Mouse (Mus musculus): Measurements from ENCODE around the gene 4933406M09Rik.

The 4933406M09Rik gene

DNA sequence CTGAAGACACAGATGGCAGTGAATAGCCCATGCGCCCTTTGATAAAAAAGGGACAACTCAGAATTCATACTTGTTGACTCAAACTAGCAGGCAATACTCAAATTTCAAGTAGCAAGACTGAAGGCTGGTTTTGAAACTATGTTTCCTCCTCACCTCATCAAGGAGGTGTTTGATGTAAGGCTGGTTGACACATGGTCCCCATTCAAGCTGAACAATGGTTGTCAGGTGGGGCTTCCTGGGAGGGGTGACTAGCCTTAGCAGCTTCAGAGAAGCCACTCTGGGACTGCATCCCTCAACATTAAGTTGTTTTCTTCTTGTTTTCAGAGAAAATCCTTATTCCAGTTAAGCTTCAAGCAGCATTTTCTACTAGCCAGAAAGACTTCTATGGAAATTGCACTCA, at the start of gene 4933406M09Rik:
TSS of gene 4933406M09Rik (plus strand) at position 275 of the 400 bp plus-strand sequence.
- DNase-seq (ENCODE audit: low spot score): no peak

DNA sequence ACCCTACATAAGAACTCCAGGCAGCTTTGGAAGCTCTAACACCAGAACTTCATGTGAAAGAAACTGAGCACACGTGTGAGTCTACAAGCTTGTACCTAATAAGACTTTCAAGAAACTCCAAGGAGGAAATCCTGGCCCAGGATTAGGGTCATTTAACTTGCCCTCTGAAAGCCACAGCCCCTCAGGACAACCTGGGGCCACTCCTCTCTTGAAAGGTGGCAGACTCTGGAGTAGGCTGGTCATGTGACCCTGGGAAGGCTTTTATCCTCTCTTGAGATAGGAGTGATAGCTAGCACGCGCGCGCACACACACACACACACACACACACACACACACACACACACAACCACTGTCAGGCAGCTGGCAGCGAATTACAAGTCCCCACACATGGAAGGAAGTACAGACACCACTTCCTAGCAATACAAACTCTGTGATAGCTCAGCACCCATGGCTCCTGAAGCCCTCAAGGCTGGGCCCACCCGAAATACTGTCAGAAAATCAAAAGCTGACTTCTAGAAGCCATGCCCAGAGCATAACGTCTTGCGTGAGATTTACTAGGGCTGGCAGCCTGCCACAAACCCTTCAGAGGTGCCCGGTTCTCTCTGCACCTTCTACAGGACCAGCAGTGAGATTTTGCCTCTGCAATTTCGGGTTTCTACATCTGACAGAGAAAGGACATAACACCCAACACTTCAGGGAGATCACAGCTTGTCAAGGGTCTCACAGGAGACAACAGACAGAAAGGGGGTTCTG, 48.6 kb upstream of the 4933406M09Rik start:
- no peak for DNase-seq (ENCODE audit: low spot score)

DNA sequence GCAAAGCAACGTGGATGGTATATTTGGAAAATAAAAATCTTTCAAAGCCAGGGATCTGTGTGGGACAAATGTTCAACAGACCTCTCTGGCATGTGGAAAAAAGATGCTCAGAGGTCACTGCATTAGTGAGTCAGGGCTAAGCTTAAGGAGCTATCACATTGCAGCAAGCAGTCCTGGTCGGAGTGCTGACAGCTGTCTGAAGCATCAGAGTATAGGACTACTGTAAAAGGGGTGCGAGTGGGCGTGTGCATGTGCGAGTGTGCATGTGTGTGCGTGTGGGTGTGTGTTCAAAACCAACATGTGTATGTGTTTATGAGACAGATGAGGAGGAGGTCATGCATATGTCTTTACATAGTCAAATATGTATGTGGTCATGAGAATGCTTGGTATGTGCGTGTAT, 46.6 kb upstream of the 4933406M09Rik start:
- DNase-seq (ENCODE audit: low spot score): no peak

DNA sequence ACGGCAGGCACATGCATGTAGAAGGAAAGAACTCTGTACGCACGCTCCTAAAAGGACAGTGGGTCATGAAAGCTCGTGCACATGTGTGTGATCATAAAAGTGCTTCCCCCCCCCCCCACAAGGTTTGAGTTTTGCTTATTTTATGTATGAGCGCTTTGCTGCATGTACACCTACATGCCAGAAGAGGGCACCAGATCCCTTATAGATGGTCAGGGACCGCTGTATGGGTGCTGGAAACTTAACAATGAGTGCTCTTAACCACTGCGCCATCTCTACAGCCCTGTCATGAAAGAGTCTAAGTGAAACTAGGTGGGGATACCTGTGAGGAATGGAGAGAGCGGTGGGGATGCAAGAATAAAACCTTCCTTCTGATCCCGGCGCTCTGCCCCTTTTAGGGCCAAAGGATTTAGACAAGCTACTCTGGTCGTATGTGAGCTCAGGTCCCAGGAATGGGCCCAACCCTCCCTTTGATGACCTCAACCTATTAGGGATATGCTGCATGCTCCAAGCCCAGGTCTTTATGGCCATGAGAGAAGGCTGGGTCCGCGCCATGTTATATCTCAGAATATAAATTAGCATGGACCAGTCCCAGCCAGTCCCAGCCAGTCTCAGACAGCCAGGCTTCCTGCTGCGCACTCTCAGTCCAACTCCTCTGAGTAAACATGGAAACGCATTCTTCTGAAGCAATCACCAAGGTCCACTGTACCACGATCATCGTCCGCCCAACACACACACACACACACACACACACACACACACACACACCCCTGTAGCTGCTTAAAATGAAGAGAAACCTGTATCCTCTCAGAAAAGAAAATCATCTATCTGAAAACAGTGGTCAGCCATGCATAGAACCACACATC, 45.8 kb upstream of the 4933406M09Rik start:
- DNase-seq (ENCODE audit: low spot score): no peak

DNA sequence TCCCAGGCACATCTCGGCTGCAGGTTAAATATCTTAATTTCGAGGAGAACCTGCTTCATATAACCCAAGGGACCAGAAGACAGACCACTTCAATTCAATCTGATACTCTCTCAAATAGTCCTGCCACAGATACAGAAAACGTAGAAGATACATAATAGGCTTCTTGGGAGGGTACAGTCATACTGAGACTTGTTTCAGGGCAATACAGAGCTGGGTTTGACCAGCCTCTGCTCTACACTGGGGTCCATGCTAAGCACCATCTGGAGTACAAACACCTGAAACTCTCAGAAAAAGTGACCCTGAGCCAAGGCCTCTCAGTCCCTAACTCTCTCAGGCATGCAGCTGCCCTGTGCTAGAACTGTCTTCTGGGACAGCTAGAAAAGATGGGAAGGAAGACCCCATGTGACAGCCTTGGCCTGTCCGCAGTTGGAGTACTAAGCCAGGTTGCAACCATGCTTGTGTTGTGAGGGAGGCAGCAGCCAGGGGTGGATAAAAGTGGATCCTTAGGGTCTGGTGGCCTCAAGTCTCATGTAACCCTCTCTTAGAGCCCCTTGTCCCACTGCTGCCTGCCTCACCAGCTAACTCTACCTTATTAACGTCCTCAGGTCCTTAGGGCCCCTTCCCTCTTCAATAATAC, 44.0 kb upstream of the 4933406M09Rik start:
- DNase-seq (ENCODE audit: low spot score): no peak

DNA sequence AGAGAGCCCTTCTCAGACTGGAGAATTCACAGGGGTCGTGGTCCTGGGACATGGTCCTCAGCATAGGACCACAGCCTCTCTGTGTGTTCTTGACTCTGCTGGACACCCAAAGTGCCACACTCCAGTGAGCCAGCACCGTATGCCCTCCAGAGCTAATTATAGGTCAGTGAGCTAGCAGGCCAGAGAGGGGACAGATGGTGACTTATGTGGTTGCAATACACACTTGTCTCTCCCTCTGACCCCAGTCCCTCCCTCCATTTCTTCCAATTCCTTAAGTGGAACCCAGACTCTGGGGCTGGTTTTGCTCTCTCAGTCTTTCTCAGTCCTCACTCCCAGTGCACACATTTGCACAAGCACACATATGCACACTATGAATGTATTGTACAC, 43.5 kb upstream of the 4933406M09Rik start:
- no peak for DNase-seq (ENCODE audit: low spot score)

DNA sequence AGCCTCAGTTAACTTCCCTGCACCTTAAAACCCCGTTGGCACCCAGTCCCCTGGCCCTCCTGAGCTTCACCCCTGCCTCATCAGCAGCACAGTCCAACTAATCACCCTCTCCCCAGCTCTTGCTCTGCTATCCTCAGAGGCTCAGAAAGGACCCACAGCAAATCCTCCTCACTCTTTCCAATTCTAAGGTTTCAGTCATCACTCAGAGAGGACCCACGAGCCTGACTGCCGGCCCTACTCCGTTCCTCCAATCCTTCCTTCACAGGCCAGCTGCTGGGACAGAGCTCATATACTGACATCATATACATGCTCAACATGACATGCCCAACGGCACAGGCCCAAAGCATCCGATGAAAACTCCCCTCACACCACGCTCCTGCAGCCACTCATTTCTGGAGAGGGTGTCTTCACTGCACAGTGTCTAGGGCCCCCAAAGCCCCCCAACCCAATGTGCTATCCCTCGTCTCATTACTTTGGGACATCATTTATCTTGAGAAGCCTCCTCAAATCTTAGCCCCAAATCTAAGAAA, 42.9 kb upstream of the 4933406M09Rik start:
- DNase-seq (ENCODE audit: low spot score): no peak

DNA sequence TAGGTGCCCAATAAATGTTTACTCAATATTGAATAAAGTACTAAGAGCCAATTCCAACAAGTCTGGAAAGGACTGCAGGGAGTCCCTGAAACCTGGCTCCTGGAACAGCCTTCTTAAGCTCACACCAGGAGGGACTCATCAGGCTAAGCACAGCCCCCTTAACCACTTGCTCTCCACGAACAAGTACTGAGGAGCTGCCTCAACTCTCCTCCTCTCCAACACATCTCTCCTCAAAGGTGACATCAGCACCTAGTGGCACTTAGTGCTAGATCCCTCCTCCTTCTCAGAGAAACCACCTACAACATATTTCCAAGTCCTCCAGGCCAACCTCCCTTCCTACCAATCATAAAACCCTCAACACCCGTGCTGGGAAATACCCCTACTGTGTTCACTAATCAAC, 42.2 kb upstream of the 4933406M09Rik start:
- DNase-seq (ENCODE audit: low spot score): no peak

DNA sequence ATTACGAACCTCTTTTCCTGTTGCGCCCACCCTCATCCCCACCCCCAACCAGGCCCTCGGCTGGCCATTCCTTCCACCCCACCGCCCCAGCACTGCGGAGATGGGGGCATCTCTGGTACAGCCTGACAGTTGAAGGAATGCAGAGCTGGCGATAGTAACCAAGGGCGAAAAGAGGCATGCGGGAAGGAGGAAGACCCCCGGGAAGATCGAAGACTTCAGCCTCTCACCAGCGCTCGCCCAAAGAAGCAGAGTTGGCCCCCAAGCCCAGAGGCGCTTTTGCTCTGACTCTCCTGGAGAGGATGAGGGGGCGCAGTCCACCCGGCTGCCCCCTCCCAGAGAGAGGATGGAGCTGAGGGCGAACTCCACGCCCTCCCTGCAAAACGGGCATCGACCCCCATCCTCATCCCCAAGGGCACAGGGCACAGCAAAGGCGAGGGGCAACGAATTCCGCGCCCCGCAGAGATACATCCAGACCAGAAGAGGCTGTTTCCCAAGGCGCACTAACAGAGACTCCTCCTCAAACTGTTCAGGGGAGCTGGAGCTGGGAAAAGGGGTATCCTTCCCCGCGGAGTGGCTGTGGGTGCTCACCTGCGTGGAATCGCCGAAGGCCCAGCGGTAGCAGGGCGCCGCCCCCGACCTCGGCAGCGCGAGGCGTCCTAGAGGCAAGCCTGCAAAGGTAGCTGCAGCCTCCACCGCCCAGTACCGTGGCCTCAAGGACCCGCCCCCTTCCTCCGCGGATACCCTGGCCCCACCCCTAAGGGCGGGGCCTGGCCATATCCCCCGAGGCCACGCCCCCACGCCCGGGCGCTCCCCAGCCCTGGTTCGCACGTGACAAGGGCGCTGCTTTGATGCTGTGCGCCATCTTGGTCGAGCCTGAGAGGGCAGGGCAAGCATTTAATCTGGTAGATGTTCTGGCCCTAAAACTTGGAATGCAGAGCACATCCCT, 41.5 kb upstream of the 4933406M09Rik start:
- DNase-seq (ENCODE audit: low spot score): peak; percentile 79

DNA sequence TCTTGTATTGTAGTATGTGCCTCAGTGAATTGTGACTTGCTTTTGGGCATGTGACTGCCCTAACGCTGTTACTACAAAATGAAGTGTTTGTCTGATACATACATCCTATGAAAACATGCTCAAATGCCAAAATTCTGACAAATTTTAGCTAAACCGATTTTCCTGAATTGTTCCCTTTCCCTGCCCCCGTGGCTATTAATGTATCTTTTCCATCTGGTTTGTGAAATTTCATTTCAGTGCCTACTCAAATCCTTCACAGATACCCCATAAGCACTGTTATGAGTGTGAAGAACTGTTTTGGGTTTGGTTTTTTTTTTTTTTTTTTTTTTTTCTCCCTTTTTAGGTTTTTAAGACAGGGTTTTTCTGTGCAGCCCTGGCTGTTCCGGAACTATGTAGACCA, 40.7 kb upstream of the 4933406M09Rik start:
- no peak for DNase-seq (ENCODE audit: low spot score)

DNA sequence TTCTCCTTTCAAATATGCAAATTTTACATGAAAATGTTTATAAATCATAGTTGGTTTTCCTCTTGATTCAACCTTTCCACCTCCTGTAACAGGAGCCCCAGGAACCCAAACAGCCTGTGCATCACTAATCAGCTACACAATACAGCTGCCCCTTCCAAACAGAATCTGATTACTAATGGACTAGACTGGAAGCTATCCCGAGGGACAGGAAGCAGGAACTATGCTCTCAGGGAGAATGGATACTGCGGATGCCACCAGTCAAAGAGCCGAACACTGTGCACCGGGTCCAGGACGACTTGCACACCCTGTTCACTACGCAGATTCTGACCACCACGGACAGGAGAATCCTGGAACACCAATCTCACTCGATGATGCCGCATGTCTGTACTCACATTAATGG, 37.9 kb upstream of the 4933406M09Rik start:
- no peak for DNase-seq (ENCODE audit: low spot score)

DNA sequence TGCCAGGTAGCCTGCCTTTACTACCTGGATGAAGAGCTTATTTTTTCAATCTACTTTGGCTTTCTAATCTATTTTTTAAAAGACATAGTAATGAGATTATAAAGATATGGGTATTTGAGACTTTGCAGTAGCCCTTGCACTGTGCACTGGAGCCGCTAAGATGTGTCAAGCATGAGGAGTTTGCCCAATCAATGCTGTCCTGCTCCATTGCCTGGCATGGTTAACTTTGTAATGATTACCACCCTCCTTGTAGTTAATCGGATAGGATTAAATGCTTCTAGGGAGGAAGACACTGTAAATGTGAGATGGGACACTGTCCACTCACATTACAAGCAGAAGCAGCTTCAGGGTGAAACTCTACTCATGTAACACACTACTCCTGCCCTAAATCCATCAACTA, 32.4 kb upstream of the 4933406M09Rik start:
- DNase-seq (ENCODE audit: low spot score): no peak

DNA sequence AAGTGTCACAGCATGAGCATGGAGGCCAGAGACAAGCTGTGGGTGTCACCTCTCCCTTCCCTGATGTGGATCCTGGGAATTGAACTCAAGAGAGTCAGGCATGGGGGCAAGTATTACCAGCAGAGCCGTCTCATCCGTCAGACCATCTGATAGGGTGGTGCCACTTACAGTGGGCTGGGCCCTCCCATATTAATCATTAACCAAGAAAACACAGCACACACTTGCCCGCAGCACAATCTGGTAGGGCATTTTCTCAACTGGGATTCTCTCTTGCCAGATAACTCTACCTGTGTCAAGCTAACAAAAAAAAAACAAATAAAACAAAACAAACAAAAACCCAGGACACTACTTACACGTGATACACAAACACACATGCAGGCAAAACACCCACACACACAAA, 28.3 kb upstream of the 4933406M09Rik start:
- no peak for DNase-seq (ENCODE audit: low spot score)

DNA sequence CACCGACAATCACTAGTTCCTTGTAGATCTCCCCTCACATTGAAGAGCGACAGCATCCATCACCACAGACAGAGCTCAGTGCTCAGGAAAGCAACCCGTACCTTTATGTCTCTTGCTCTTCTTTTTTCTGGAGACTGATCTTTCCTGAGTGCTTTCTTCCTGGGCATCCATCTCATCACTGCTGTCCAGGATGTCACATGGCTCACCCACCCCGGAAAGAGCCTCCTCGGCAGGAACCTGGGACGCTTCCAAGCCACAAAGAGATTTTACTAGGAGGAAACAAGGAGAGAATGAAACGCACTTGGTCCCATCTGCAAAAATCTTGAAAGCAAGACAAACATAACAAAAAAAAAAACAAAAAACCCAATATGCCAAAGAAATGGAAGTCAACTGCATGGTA, 25.1 kb upstream of the 4933406M09Rik start:
- no peak for DNase-seq (ENCODE audit: low spot score)

DNA sequence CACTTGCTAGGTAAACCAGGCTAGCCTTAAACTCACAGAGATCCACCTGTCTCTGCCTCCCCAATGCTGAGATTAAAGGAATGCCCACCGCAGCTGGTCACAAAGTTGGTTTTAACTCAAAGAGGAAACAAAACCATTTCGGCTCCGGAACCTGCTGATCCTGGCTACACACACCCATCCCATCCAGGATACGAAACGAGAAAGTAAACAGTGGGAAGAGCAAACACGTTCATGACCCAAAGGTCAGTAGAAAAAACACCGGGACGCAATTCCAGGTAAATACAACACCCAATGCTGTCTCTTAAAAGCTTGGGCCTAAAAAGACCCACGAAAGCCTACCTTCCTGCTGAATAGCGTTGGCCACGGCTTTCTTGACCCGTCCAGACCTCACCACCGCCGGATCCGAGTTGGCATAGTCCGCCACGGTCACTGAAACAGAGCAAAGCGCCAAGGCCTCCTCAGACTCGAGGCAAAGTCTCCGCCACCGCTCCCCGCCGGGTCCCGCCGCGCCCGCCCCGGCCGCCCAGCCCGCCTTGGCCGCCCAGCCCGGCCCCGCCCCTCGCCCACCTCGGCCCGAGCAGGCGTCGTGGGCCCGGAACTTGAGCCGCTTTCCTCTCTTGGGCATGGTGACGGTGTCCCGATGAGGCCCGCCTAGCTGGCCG, 24.4 kb upstream of the 4933406M09Rik start:
- DNase-seq (ENCODE audit: low spot score): no peak

DNA sequence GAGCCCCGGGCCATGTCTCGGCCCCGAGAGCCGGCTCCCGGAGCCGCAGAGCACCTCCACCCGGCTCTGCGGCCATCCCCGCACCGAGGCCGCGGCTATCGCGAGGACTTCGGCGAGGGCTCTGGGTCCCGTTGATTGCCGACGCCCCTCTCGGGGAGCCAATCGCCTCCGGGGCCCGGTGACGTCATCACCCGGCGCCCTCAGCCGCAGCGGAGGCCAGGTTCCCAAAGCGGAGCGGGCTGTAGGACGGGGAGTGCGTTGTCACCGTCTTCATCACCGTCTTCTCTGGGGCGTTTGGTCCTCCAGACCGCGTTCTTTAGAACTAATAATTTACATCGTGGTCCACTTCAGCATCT, 23.9 kb upstream of the 4933406M09Rik start, which contains the start of gene Tmem183a:
TSS of gene Tmem183a (minus strand) at position 123 of the 356 bp plus-strand sequence.
- DNase-seq (ENCODE audit: low spot score): peak; percentile 89

DNA sequence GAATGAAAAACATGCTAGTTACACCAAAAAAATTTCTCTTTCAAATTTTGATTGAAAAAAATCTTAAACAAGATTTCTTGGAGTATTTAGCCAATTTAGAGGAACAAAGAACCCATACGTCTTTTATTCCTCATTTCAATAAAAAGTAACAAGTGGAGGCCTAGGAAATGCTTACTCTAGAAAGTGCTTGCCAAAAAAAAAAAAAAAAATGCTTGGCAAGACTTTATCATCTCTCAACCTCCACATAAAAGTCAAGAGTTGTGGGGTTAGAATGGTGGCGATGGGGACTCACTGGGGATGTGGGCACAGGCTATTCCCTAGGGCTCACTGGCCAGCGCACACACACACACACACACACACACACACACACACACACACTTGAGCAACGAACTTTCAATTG, 22.5 kb upstream of the 4933406M09Rik start:
- DNase-seq (ENCODE audit: low spot score): no peak

DNA sequence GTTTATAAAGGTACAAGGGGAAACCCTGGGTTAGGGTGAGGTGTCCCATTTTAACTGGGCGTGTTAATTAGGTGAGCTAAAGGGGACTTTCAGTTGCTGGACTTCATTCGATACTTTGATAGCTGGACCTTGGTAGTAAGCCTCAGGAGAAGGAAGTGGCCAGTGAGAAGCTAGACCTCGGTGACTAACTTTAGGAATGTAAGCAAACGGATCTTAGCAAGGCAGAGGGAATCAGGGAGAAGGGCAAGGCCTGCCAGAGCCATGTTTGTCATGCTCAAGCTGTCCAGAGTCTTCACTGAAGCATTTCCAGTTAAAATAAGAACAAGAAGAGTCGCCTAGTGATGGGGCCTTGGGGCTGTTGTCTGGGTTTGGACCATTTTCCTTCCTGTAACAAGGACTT, 20.2 kb upstream of the 4933406M09Rik start:
- DNase-seq (ENCODE audit: low spot score): no peak

DNA sequence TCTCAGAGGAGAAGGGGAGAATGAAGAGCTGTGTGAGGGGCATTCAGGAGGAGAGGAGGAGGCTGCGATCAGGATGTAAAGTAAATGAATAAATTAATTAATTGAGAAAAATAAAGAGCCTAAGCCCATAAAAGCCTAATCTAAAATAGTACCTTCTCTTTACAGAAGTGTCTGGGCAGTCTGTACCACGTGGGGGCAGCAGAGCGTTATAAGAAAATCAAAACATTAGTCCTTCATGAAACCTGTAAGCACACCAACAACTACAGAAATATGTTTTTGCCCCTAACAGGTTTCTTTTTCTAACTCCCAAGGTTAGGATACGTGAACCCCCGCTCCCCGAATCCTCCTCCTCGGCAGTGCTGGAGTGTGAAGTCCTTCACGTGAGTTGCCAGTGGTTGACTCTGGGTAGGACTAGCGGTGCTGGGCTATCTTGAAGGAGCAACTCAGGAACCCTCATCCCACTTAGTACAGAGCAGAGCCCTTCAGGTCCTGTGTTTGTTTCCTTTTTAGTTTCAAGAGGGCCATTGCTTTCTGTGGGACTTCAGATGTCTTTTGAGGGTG, 16.9 kb upstream of the 4933406M09Rik start:
- no peak for DNase-seq (ENCODE audit: low spot score)

DNA sequence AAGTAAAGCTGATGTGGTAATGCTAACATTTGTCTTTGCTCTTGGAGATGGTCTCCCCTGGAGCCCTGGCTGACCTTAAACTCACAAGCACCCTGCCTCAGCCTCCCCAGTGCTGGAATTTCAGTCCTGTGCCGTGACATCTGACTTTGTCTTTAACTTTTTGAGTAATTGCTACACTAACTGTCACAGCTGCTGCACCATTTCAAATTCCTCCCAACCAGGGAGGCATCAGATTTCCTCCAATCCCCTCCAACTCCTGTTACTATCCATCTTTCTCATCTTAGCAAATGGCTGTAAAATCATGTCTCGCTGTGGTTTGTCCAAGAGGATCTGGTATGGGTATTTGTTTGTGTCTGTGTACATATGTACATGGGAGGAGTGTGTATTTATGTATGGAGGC, 11.6 kb upstream of the 4933406M09Rik start:
- no peak for DNase-seq (ENCODE audit: low spot score)

DNA sequence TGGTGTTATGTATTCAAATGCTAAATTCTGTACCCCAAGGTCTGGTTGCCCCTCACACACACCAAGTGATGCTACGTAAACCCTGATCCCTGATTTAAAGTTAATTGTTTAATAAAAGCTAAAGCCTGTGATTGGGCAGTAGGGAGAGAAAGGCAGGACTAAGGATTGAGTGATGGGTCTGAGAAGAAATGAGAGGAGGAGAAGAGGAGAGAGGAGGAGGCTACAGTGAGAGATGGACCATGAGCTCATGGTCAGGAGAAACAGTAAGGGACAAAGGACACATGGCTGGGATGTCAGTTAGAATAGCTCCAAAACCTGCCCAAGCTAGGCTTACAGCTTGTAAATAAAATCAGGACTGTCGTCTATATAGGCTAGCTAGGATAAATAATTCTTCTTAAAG, 4.7 kb upstream of the 4933406M09Rik start:
- no peak for DNase-seq (ENCODE audit: low spot score)

All from left cerebral cortex, adult 11 months (tissue).